Mouse (Mus musculus): ENCODE results near the gene Lsm12.

Gene Lsm12

GRCm38 (mm10) chr11:102184646-102185495 lies at the start of gene Lsm12:
Gene Lsm12 (minus strand): TSS chr11:102185296.
- DNase-seq (ENCODE audit: low spot score): peak; percentile 99

- DNase-seq (ENCODE audit: low spot score): peak; percentile 98
These were observed 45.1 kb upstream of the Lsm12 start, which contains the start of gene Hdac5 for GRCm38 (mm10) chr11:102230006-102230741. Gene Hdac5 (minus strand): TSS chr11:102230166.

GRCm38 (mm10) chr11:102229331-102229953 lies 44.3 kb upstream of the Lsm12 start:
- DNase-seq (ENCODE audit: low spot score): no peak

GRCm38 (mm10) chr11:102228646-102229268 lies 43.7 kb upstream of the Lsm12 start:
- DNase-seq (ENCODE audit: low spot score): no peak

GRCm38 (mm10) chr11:102228191-102228545 lies 43.1 kb upstream of the Lsm12 start:
- no peak for DNase-seq (ENCODE audit: low spot score)

- no peak for DNase-seq (ENCODE audit: low spot score)
These were observed 42.4 kb upstream of the Lsm12 start for GRCm38 (mm10) chr11:102227270-102228190.

- DNase-seq (ENCODE audit: low spot score): no peak
These were observed 41.2 kb upstream of the Lsm12 start for GRCm38 (mm10) chr11:102226067-102226978.

GRCm38 (mm10) chr11:102225221-102225620 lies 40.1 kb upstream of the Lsm12 start:
- DNase-seq (ENCODE audit: low spot score): no peak

- no peak for DNase-seq (ENCODE audit: low spot score)
These were observed 39.6 kb upstream of the Lsm12 start for GRCm38 (mm10) chr11:102224686-102225085.

- DNase-seq (ENCODE audit: low spot score): peak; percentile 64
These were observed 38.1 kb upstream of the Lsm12 start for GRCm38 (mm10) chr11:102223166-102223565.

- DNase-seq (ENCODE audit: low spot score): peak; percentile 51
These were observed 36.9 kb upstream of the Lsm12 start for GRCm38 (mm10) chr11:102221954-102222351.

- peak; percentile 41 for DNase-seq (ENCODE audit: low spot score)
These were observed 36.3 kb upstream of the Lsm12 start for GRCm38 (mm10) chr11:102221243-102221953.

GRCm38 (mm10) chr11:102220451-102220850 lies 35.4 kb upstream of the Lsm12 start:
- peak; percentile 57 for DNase-seq (ENCODE audit: low spot score)

- DNase-seq (ENCODE audit: low spot score): peak; percentile 82
These were observed 34.9 kb upstream of the Lsm12 start for GRCm38 (mm10) chr11:102219994-102220346.

GRCm38 (mm10) chr11:102219247-102219993 lies 34.3 kb upstream of the Lsm12 start:
- DNase-seq (ENCODE audit: low spot score): peak; percentile 55

- peak; percentile 96 for DNase-seq (ENCODE audit: low spot score)
These were observed 33.7 kb upstream of the Lsm12 start for GRCm38 (mm10) chr11:102218783-102219182.

- no peak for DNase-seq (ENCODE audit: low spot score)
These were observed 32.9 kb upstream of the Lsm12 start for GRCm38 (mm10) chr11:102217876-102218430.

GRCm38 (mm10) chr11:102217396-102217795 lies 32.3 kb upstream of the Lsm12 start:
- DNase-seq (ENCODE audit: low spot score): no peak
